Mouse (Mus musculus): Measurements from ENCODE around the gene Srsf3. TPM values are rescaled to one million over a fixed set of nuclear protein-coding genes. Genes with fewer than 3 reads are reported as not detected.
A peak's percentile ranks its signal among the peaks of the same experiment; 100 is the strongest.
"Not testable (repeated sequence)": the region's sequence is repeated elsewhere in the genome, so short reads cannot be mapped to it uniquely, and the experiment has no call there.

The Srsf3 gene
- polyA plus RNA-seq (2015; fragmentation: Nextera tagmentation; extraction: Ambion mirVana): 403 and 429 TPM in 2 replicates

- H3K4me3 ChIP-seq (replicated peaks): peak within 1 kb of the TSS; percentile 53
- ATAC-seq (ENCODE audit: low FRiP score): peak; percentile 99
- peaks cover 11% of the 10 kb centered on the region for H3K36me3 ChIP-seq
- peaks cover 35% of the 10 kb centered on the region for H3K4me1 ChIP-seq
- H3K9ac ChIP-seq (replicated peaks): peak within 1 kb of the TSS; percentile 79
- WGBS: under 1% methylated on average over 77 of the region's 77 CpGs
- peak within 1 kb of the TSS; percentile 92 for H3K27ac ChIP-seq (replicated peaks)
- H3K27me3 ChIP-seq (replicated peaks): no peaks in the 10 kb centered on the region
- no peaks in the 10 kb centered on the region for H3K9me3 ChIP-seq (replicated peaks)
- H3K4me2 ChIP-seq: peak within 1 kb of the TSS; percentile 95
Observed at GRCm38 (mm10) chr17:29032274-29033069, at the start of gene Srsf3. Srsf3 (plus strand) TSS chr17:29032628.

GRCm38 (mm10) chr17:28984724-28985420, 47.6 kb upstream of the Srsf3 start:
- no peaks in the 10 kb centered on the region for H3K27me3 ChIP-seq (replicated peaks)
- 100% methylated on average over 1 of the region's 1 CpGs for WGBS
- H3K9ac ChIP-seq (replicated peaks): no peak overlapping the region

GRCm38 (mm10) chr17:28986833-28987232, 45.6 kb upstream of the Srsf3 start:
- H3K4me3 ChIP-seq (replicated peaks): no peak overlapping the region
- no peaks in the 10 kb centered on the region for H3K27me3 ChIP-seq (replicated peaks)
- no peak for ATAC-seq (ENCODE audit: low FRiP score)
- no peak overlapping the region for H3K9ac ChIP-seq (replicated peaks)
- H3K4me1 ChIP-seq: 0 out of 2 replicates have a peak, but pooled peaks cover 2% of the 10 kb centered on the region
- H3K4me2 ChIP-seq: no peak overlapping the region
- H3K27ac ChIP-seq (replicated peaks): no peak overlapping the region
- H3K9me3 ChIP-seq (replicated peaks): no peaks in the 10 kb centered on the region
- H3K36me3 ChIP-seq: peaks cover 92% of the 10 kb centered on the region

More at GRCm38 (mm10) chr17:28984724-28985420, 47.6 kb upstream of the Srsf3 start:
- ATAC-seq (ENCODE audit: low FRiP score): no peak
- Histone ChIP-seq H3K9me3 (replicated peaks) (no peaks in the 10 kb centered on the region), H3K4me3 (replicated peaks) (no peak overlapping the region), H3K4me2 (no peak overlapping the region), H3K36me3 (peaks cover 84% of the 10 kb centered on the region), H3K27ac (replicated peaks) (no peak overlapping the region), H3K4me1 (0 out of 2 replicates have a peak, but pooled peaks cover 2% of the 10 kb centered on the region)

GRCm38 (mm10) chr17:28987713-28988112, 44.7 kb upstream of the Srsf3 start:
- WGBS: 73% methylated on average over 4 of the region's 4 CpGs

GRCm38 (mm10) chr17:28988291-28988690, 44.1 kb upstream of the Srsf3 start:
- Histone ChIP-seq H3K4me3 (replicated peaks) (no peak overlapping the region), H3K4me2 (no peak overlapping the region), H3K4me1 (no peaks in the 10 kb centered on the region), H3K9ac (replicated peaks) (no peak overlapping the region), H3K9me3 (replicated peaks) (no peaks in the 10 kb centered on the region), H3K36me3 (peaks cover 78% of the 10 kb centered on the region), H3K27ac (replicated peaks) (no peak overlapping the region), H3K27me3 (replicated peaks) (no peaks in the 10 kb centered on the region)
- ATAC-seq (ENCODE audit: low FRiP score): no peak
- 90% methylated on average over 4 of the region's 4 CpGs for WGBS

More at GRCm38 (mm10) chr17:28987713-28988112, 44.7 kb upstream of the Srsf3 start:
- Histone ChIP-seq H3K4me2 (no peak overlapping the region), H3K27ac (replicated peaks) (no peak overlapping the region), H3K27me3 (replicated peaks) (no peaks in the 10 kb centered on the region), H3K9me3 (replicated peaks) (no peaks in the 10 kb centered on the region), H3K4me3 (replicated peaks) (no peak overlapping the region), H3K4me1 (0 out of 2 replicates have a peak, but pooled peaks cover 2% of the 10 kb centered on the region), H3K36me3 (peaks cover 83% of the 10 kb centered on the region), H3K9ac (replicated peaks) (no peak overlapping the region)
- no peak for ATAC-seq (ENCODE audit: low FRiP score)

- Histone ChIP-seq H3K9ac (replicated peaks) (no peak overlapping the region), H3K4me2 (no peak overlapping the region), H3K4me1 (no peaks in the 10 kb centered on the region), H3K4me3 (replicated peaks) (no peak overlapping the region), H3K27ac (replicated peaks) (no peak overlapping the region), H3K36me3 (peaks cover 71% of the 10 kb centered on the region), H3K27me3 (replicated peaks) (no peaks in the 10 kb centered on the region), H3K9me3 (replicated peaks) (no peaks in the 10 kb centered on the region)
- ATAC-seq (ENCODE audit: low FRiP score): no peak
- 83% methylated on average over 3 of the region's 3 CpGs for WGBS
Observed at GRCm38 (mm10) chr17:28988996-28989395, 43.4 kb upstream of the Srsf3 start.

GRCm38 (mm10) chr17:28990060-28990459, 42.4 kb upstream of the Srsf3 start:
- H3K4me3 ChIP-seq (replicated peaks): no peak overlapping the region
- H3K36me3 ChIP-seq: peaks cover 68% of the 10 kb centered on the region
- no peak overlapping the region for H3K9ac ChIP-seq (replicated peaks)
- H3K9me3 ChIP-seq (replicated peaks): no peaks in the 10 kb centered on the region
- ATAC-seq (ENCODE audit: low FRiP score): no peak
- H3K4me2 ChIP-seq: no peak overlapping the region
- H3K4me1 ChIP-seq: no peaks in the 10 kb centered on the region
- H3K27me3 ChIP-seq (replicated peaks): no peaks in the 10 kb centered on the region
- 70% methylated on average over 4 of the region's 4 CpGs for whole genome bisulfite sequencing
- H3K27ac ChIP-seq (replicated peaks): no peak overlapping the region

- WGBS: 93% methylated on average over 9 of the region's 9 CpGs
- no peaks in the 10 kb centered on the region for H3K9me3 ChIP-seq (replicated peaks)
- H3K4me3 ChIP-seq (replicated peaks): no peak overlapping the region
- H3K36me3 ChIP-seq: peaks cover 64% of the 10 kb centered on the region
- no peak overlapping the region for H3K9ac ChIP-seq (replicated peaks)
- ATAC-seq (ENCODE audit: low FRiP score): no peak
- H3K27ac ChIP-seq (replicated peaks): no peak overlapping the region
- H3K4me2 ChIP-seq: no peak overlapping the region
- H3K27me3 ChIP-seq (replicated peaks): no peaks in the 10 kb centered on the region
- no peaks in the 10 kb centered on the region for H3K4me1 ChIP-seq
Observed at GRCm38 (mm10) chr17:28991286-28991685, 41.1 kb upstream of the Srsf3 start.

- Histone ChIP-seq H3K9me3 (replicated peaks) (no peaks in the 10 kb centered on the region), H3K4me2 (no peak overlapping the region), H3K4me1 (no peaks in the 10 kb centered on the region), H3K27ac (replicated peaks) (no peak overlapping the region), H3K9ac (replicated peaks) (no peak overlapping the region), H3K4me3 (replicated peaks) (no peak overlapping the region), H3K36me3 (peaks cover 63% of the 10 kb centered on the region), H3K27me3 (replicated peaks) (no peaks in the 10 kb centered on the region)
- no peak for ATAC-seq (ENCODE audit: low FRiP score)
- WGBS: 36% methylated on average over 7 of the region's 7 CpGs
Observed at GRCm38 (mm10) chr17:28992105-28992504, 40.3 kb upstream of the Srsf3 start.

GRCm38 (mm10) chr17:28993004-28993403, 39.4 kb upstream of the Srsf3 start:
- ATAC-seq (ENCODE audit: low FRiP score); H3K4me1 ChIP-seq; H3K4me2 ChIP-seq; H3K27me3 ChIP-seq (replicated peaks); H3K27ac ChIP-seq (replicated peaks); H3K9me3 ChIP-seq (replicated peaks); H3K4me3 ChIP-seq (replicated peaks); H3K9ac ChIP-seq (replicated peaks): not testable (repeated sequence)
- WGBS: 100% methylated on average over 1 of the region's 1 CpGs
- H3K36me3 ChIP-seq: peaks cover 61% of the 10 kb centered on the region

- peaks cover 57% of the 10 kb centered on the region for H3K36me3 ChIP-seq
- no peaks in the 10 kb centered on the region for H3K9me3 ChIP-seq (replicated peaks)
- no peak overlapping the region for H3K9ac ChIP-seq (replicated peaks)
- no peak overlapping the region for H3K4me2 ChIP-seq
- 92% methylated on average over 4 of the region's 4 CpGs for WGBS
- H3K27me3 ChIP-seq (replicated peaks): no peaks in the 10 kb centered on the region
- H3K4me1 ChIP-seq: no peaks in the 10 kb centered on the region
- no peak overlapping the region for H3K4me3 ChIP-seq (replicated peaks)
- ATAC-seq (ENCODE audit: low FRiP score): no peak
- H3K27ac ChIP-seq (replicated peaks): no peak overlapping the region
Observed at GRCm38 (mm10) chr17:28994615-28995014, 37.8 kb upstream of the Srsf3 start.

- H3K4me3 ChIP-seq (replicated peaks): no peak overlapping the region
- H3K36me3 ChIP-seq: peaks cover 45% of the 10 kb centered on the region
- no peak overlapping the region for H3K27ac ChIP-seq (replicated peaks)
- H3K4me1 ChIP-seq: peaks cover 10% of the 10 kb centered on the region
- ATAC-seq (ENCODE audit: low FRiP score): no peak
- no peaks in the 10 kb centered on the region for H3K9me3 ChIP-seq (replicated peaks)
- 89% methylated on average over 6 of the region's 6 CpGs for WGBS
- H3K9ac ChIP-seq (replicated peaks): no peak overlapping the region
- no peaks in the 10 kb centered on the region for H3K27me3 ChIP-seq (replicated peaks)
- no peak overlapping the region for H3K4me2 ChIP-seq
Observed at GRCm38 (mm10) chr17:29000465-29000864, 32.0 kb upstream of the Srsf3 start.
